Mouse (Mus musculus) embryonic facial prominence, embryonic 11.5 days (tissue): Measurements from ENCODE around the gene Lxn. TPM values are rescaled to one million over a fixed set of nuclear protein-coding genes. Genes with fewer than 3 reads are reported as not detected.

ENCODE experiments used
- ATAC-seq: fragments of 200-750 bp; cut with Nextera tagmentation; replicated peaks from 2 replicates; pipeline ENCODE4 v1.8.0; 2017; ENCODE audit warnings: low read depth; ENCODE audit not compliant: insufficient number of reproducible peaks, low FRiP score, low TSS enrichment
- DNase-seq: peaks from one replicate; pipeline ENCODE4 v3.0.0-alpha.2; 2015; ENCODE audit warnings: low spot score
- H3K27ac ChIP-seq: fragments of 300-500 bp; sonication (generic); replicated peaks from 2 replicates; pipeline ENCODE4 v1.5.1; 2014; ENCODE audit warnings: mild to moderate bottlenecking, low read depth, low read length, control low read depth
- H3K27me3 ChIP-seq: fragments of 300-500 bp; sonication (generic); 2 replicates; pipeline ENCODE4 v1.6.1; 2014; ENCODE audit warnings: mild to moderate bottlenecking, low read length, moderate library complexity, mixed read lengths; ENCODE audit not compliant: control insufficient read depth, insufficient read depth
- H3K36me3 ChIP-seq: fragments of 300-500 bp; sonication (generic); replicated peaks from 2 replicates; pipeline ENCODE4 v1.6.1; 2014; ENCODE audit warnings: low read depth, mild to moderate bottlenecking, low read length, moderate library complexity, mixed read lengths; ENCODE audit not compliant: control insufficient read depth, insufficient read depth
- H3K4me1 ChIP-seq: fragments of 300-500 bp; sonication (generic); 2 replicates; pipeline ENCODE4 v1.6.1; 2014; ENCODE audit warnings: low read length, mixed read lengths; ENCODE audit not compliant: control insufficient read depth, insufficient read depth
- H3K4me2 ChIP-seq: fragments of 300-500 bp; sonication (generic); 2 replicates; pipeline ENCODE4 v1.6.1; 2014; ENCODE audit warnings: low read depth, mild to moderate bottlenecking, control low read depth, low read length, moderate library complexity
- H3K4me3 ChIP-seq: fragments of 300-500 bp; sonication (generic); 2 replicates; pipeline ENCODE4 v1.5.1; 2014; ENCODE audit warnings: low read depth, low read length, control low read depth
- H3K9ac ChIP-seq: fragments of 300-500 bp; sonication (generic); replicated peaks from 2 replicates; pipeline ENCODE4 v1.6.1; 2014; ENCODE audit warnings: mild to moderate bottlenecking, control low read depth, low read length
- H3K9me3 ChIP-seq: fragments of 300-500 bp; sonication (generic); replicated peaks from 2 replicates; pipeline ENCODE4 v1.6.1; 2016; ENCODE audit warnings: mild to moderate bottlenecking, low read length, inconsistent platforms, mixed read lengths; ENCODE audit not compliant: control insufficient read depth
- WGBS: fragments of 180-500 bp; shearing (Covaris S2); extraction: QIAGEN DNeasy Blood & Tissue Kit; methylation state at CpG from one replicate; pipeline ENCODE4 v1.1.7; 2014; 5-methylcytosine and 5-hydroxymethylcytosine counted together
- polyA plus RNA-seq: library from polyadenylated mRNA; unstranded; fragments of >200 nt; fragmentation: Nextera tagmentation; extraction: Ambion mirVana; gene quantifications from 2 replicates; pipeline ENCODE4 v1.2.1, GENCODE M21; 2014

Gene Lxn
- polyA plus RNA-seq, 1 experiment from 2014 or later, result 80.1 TPM

DNA sequence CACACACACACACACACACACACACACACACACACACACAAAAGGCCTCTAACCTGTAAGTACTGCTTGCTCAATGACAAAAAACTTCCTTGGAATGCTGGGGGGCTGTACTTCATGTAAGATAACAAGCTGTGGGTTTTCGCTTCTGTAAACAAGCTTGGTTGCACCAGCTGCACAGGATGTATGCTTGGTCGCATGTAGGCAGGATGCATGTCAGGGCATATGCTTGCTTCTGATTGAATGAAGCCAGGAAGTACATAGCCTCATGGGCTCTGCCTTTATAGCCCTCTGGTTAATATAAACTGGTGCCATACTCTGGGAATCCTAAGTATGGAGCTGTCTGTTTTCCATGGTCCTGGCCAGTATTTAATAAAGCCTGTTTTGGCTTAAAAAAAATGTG is 34.3 kb upstream of the Lxn start:
- H3K27me3 ChIP-seq, result no peaks in the 10 kb centered on the region
- H3K27ac ChIP-seq, result no peak overlapping the region
- no peaks in the 10 kb centered on the region for H3K36me3 ChIP-seq
- WGBS, result 83% methylated on average over 2 of the region's 2 CpGs
- H3K4me1 ChIP-seq, result no peaks in the 10 kb centered on the region
- DNase-seq, result no peak
- H3K4me2 ChIP-seq, result no peak overlapping the region
- H3K9ac ChIP-seq, result no peak overlapping the region
- no peak for ATAC-seq
- no peaks in the 10 kb centered on the region for H3K9me3 ChIP-seq
- no peak overlapping the region for H3K4me3 ChIP-seq

DNA sequence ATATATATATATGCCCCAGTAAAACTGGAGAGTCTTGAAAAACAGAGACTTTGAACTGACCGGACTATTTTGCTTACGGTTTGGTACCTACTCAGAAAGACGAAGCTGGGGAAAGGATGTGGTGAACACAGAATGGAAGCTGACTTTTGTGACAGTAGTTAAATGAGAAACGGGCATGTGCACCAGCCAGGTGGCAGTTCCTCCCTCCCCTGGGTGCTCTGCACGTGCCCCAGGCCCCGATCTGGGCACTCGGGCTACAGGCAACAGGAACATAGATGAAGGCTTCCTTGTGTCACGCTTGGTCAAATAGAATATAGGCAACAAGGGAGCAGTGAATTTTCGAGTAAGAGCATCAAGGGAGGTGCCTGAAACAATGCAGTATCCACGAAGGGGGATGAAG is 32.6 kb upstream of the Lxn start:
- no peak for DNase-seq
- Histone ChIP-seq H3K27me3 (no peaks in the 10 kb centered on the region), H3K9me3 (no peaks in the 10 kb centered on the region), H3K4me2 (no peak overlapping the region), H3K4me3 (no peak overlapping the region), H3K9ac (no peak overlapping the region), H3K4me1 (no peaks in the 10 kb centered on the region), H3K36me3 (no peaks in the 10 kb centered on the region), H3K27ac (no peak overlapping the region)
- 81% methylated on average over 10 of the region's 10 CpGs for WGBS
- no peak for ATAC-seq

DNA sequence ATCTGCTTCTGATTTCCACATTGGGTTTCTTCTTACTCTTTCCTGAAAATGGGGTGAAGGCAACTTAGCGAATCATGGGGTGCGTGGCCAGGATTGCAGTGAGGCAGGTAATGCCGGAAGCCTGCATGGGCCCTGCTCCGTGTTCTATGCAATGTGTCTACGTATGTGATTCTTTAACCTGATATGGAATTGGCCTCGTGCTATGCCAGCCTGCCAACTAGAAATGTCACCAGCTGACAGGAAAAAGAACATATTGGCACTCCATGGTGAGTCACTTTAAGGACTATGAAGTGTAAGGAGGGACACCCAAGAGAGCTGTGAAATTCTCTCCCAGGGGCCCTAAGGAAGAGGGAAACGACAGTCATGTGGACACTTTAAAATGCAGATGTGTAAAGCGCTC is 29.4 kb upstream of the Lxn start:
- Histone ChIP-seq H3K4me2 (no peak overlapping the region), H3K27me3 (no peaks in the 10 kb centered on the region), H3K9ac (no peak overlapping the region), H3K36me3 (no peaks in the 10 kb centered on the region), H3K9me3 (no peaks in the 10 kb centered on the region), H3K4me3 (no peak overlapping the region), H3K27ac (no peak overlapping the region), H3K4me1 (no peaks in the 10 kb centered on the region)
- DNase-seq, result no peak
- WGBS, result 86% methylated on average over 8 of the region's 8 CpGs
- no peak for ATAC-seq

DNA sequence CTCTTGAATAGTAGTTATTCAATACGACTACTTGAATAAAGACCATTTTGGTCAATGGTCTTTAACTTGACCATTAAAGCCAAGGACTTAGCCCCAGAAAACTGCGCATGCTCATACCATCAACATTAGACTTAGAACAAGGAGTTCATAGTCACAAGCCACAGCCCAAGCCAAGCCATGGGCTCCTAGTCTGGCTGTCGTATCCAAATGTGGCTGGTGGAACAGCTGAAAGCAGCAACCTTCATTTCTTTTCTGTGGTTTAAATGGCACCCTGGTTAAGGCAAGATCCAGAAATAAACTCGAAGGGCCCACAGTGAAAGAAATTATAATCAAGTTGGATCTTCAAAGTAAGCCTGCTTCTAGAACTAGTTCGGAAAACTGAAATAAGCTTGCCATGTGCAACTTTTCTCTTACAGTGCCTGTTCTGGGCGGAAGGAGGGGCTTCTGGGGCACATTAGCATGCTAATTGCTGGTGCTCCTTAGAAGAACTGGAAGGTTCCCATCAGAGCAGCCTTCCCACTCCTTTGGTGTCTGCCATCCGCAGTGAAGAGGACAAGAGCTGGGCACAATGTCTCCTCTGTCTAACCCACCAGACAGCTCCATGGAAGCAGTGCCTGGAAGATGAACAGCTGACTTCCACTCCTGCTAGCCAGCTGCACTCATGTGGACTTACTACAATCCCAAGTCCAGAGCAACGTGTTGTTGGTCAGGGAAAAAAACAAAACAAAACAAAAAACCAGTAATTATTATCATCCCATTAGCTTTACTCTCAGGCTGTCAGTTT is 28.6 kb upstream of the Lxn start:
- Histone ChIP-seq H3K27me3 (no peaks in the 10 kb centered on the region), H3K27ac (no peak overlapping the region), H3K9ac (no peak overlapping the region), H3K4me2 (no peak overlapping the region), H3K36me3 (no peaks in the 10 kb centered on the region), H3K4me1 (no peaks in the 10 kb centered on the region), H3K9me3 (no peaks in the 10 kb centered on the region), H3K4me3 (no peak overlapping the region)
- 76% methylated on average over 8 of the region's 8 CpGs for WGBS
- ATAC-seq, result no peak
- no peak for DNase-seq

DNA sequence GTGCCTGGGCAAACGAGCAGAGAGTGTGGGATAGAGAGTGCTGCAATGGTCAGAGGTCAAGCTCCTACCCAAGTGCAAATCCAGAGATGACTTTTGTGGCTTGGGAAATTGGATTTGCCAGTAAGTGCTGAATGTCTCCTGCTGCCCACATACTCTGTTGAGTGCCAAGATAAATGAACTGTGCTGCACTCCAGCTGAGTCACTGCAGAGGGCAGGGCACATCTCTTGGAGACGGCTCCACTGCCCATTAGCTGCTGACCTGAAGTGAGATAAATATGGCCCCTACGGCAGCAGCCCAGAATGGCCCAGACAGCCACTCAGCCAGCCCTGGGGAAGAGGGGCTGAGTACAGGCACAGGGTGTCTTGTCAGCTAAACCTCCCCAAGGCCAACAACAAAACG is 26.4 kb upstream of the Lxn start:
- no peak for ATAC-seq
- DNase-seq, result no peak
- H3K4me2 ChIP-seq, result no peak overlapping the region
- WGBS, result 60% methylated on average over 4 of the region's 4 CpGs
- no peak overlapping the region for H3K27ac ChIP-seq
- H3K9ac ChIP-seq, result no peak overlapping the region
- no peaks in the 10 kb centered on the region for H3K9me3 ChIP-seq
- no peak overlapping the region for H3K4me3 ChIP-seq
- H3K27me3 ChIP-seq, result no peaks in the 10 kb centered on the region
- no peaks in the 10 kb centered on the region for H3K36me3 ChIP-seq
- H3K4me1 ChIP-seq, result no peaks in the 10 kb centered on the region

DNA sequence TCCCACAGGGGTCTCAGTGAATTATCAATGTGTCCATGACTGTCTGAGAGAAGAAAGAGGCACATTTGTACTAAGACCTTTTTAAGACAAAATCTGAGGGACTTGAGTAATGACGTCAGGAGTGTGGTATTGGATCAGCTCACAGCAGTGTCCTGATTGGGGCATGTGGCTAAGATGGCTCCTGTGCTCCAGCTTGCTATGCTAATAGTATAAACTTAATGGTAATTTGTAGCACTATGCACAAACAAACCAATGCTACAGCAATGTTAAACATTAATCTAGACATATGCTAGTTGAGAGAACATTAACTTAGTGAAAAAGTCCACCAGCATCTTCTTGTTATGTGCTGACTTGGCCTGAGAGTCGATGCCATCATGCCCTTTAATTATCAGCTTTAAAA is 21.5 kb upstream of the Lxn start:
- no peak for ATAC-seq
- Histone ChIP-seq H3K4me1 (no peaks in the 10 kb centered on the region), H3K9me3 (no peaks in the 10 kb centered on the region), H3K36me3 (no peaks in the 10 kb centered on the region), H3K4me3 (no peak overlapping the region), H3K27me3 (no peaks in the 10 kb centered on the region), H3K4me2 (no peak overlapping the region), H3K9ac (no peak overlapping the region), H3K27ac (no peak overlapping the region)
- 86% methylated on average over 2 of the region's 2 CpGs for WGBS
- no peak for DNase-seq

DNA sequence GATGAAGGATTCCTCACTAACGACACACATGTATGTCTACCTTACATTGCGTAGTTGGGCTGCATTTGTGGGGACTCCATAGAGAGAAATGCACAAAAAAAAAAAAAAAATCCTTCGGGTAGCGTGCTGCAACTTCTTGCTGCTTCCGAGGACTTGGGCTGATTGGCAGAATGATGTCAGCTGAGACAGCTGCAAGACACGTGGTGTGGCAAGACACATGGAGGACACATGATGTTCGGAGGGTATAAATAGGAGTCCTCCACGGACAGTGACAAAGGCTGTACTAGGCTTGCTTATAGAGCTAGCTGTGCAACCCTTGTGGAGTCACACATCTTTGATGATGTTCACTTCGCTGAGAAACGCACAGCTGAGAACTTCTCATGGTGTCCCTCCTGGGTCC is 18.7 kb upstream of the Lxn start:
- WGBS, result 90% methylated on average over 10 of the region's 10 CpGs

DNA sequence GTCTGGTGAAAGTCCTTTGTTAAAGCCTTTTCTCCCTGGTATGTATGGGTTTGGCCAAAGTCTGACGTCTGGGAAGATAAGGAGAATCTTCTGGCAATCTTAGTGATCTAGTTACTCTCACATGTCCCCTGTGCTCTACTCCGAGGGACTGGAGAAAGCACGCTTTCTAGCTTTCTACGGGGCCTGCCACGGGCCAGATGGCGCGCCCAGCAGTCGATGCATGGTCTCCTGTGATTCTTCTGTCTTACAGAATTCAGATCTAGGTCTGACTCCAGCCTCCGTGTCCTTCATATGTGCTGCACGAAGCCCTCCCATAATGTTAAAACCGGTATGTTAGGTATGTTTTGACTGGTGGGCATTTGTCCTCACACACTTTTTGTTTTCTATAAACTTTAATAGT is 16.1 kb upstream of the Lxn start:
- H3K4me1 ChIP-seq, result no peaks in the 10 kb centered on the region
- ATAC-seq (no peak), DNase-seq (no peak)
- no peak overlapping the region for H3K9ac ChIP-seq
- H3K9me3 ChIP-seq, result no peaks in the 10 kb centered on the region
- 90% methylated on average over 11 of the region's 11 CpGs for WGBS
- H3K4me3 ChIP-seq, result no peak overlapping the region
- H3K36me3 ChIP-seq, result 0 out of 2 replicates have a peak, but pooled peaks cover 2% of the 10 kb centered on the region
- H3K27ac ChIP-seq, result no peak overlapping the region
- no peaks in the 10 kb centered on the region for H3K27me3 ChIP-seq
- H3K4me2 ChIP-seq, result no peak overlapping the region

More for the DNA sequence above, 18.7 kb upstream of the Lxn start:
- DNase-seq (no peak), ATAC-seq (no peak)
- H3K27ac ChIP-seq, result no peak overlapping the region
- no peaks in the 10 kb centered on the region for H3K9me3 ChIP-seq
- H3K4me3 ChIP-seq, result no peak overlapping the region
- no peaks in the 10 kb centered on the region for H3K4me1 ChIP-seq
- H3K27me3 ChIP-seq, result no peaks in the 10 kb centered on the region
- H3K9ac ChIP-seq, result no peak overlapping the region
- no peaks in the 10 kb centered on the region for H3K36me3 ChIP-seq
- H3K4me2 ChIP-seq, result no peak overlapping the region
